Mouse (Mus musculus) liver, adult 2 months (tissue): ENCODE data around the gene Hoxc5. TPM values are rescaled to one million over a fixed set of nuclear protein-coding genes. Genes with fewer than 3 reads are reported as not detected.

Experiments used
- DNase-seq: peaks from one replicate; pipeline ENCODE4 v3.0.0-alpha.2; 2011; ENCODE audit warnings: low read depth, low spot score; ENCODE audit errors: extremely low read depth
- H3K27ac ChIP-seq: fragments of 200-500 bp; replicated peaks from 2 replicates; pipeline ENCODE4 v1.5.1; 2012; ENCODE audit warnings: low read depth, mild to moderate bottlenecking, control low read depth, inconsistent platforms, low read length; ENCODE audit not compliant: insufficient read depth
- H3K27me3 ChIP-seq: fragments of 200-500 bp; 2 replicates; pipeline ENCODE4 v1.6.1; 2012; ENCODE audit warnings: mild to moderate bottlenecking, moderate library complexity, low read length, inconsistent platforms; ENCODE audit not compliant: control insufficient read depth, insufficient read depth
- H3K36me3 ChIP-seq: fragments of 200-500 bp; 2 replicates; pipeline ENCODE4 v1.6.1; 2012; ENCODE audit warnings: low read length, inconsistent platforms; ENCODE audit not compliant: control insufficient read depth, insufficient read depth
- H3K4me1 ChIP-seq: fragments of 200-500 bp; 2 replicates; pipeline ENCODE4 v1.6.1; 2011; ENCODE audit warnings: low read length; ENCODE audit not compliant: control insufficient read depth, insufficient read depth
- H3K4me3 ChIP-seq: fragments of 200-500 bp; 2 replicates; pipeline ENCODE4 v1.5.1; 2011; ENCODE audit warnings: low read depth, mild to moderate bottlenecking, control low read depth, low read length, moderate library complexity; ENCODE audit not compliant: insufficient read depth
- H3K79me2 ChIP-seq: fragments of 200-500 bp; 2 replicates; pipeline ENCODE4 v1.6.1; 2012; ENCODE audit warnings: inconsistent platforms, mild to moderate bottlenecking, low read length, moderate library complexity; ENCODE audit not compliant: control insufficient read depth, insufficient read depth
- H3K9ac ChIP-seq: fragments of 200-500 bp; 2 replicates; pipeline ENCODE4 v1.6.1; 2012; ENCODE audit warnings: low read depth, mild to moderate bottlenecking, control low read depth, inconsistent platforms, low read length
- CTCF ChIP-seq: fragments of 200-500 bp; IDR thresholded peaks from 2 replicates; pipeline ENCODE4 v1.5.1; 2011; ENCODE audit warnings: low read depth, low read length, control low read depth
- POLR2A ChIP-seq: fragments of 200-500 bp; IDR thresholded peaks from 2 replicates; pipeline ENCODE4 v1.6.1; 2011; ENCODE audit warnings: low read length, control low read depth; ENCODE audit not compliant: insufficient read depth; ENCODE audit errors: extremely low read depth
- WGBS: fragments of 180-500 bp; shearing (Covaris S2); methylation state at CpG from one replicate; pipeline ENCODE4 v1.1.7; 2018; 5-methylcytosine and 5-hydroxymethylcytosine counted together
- polyA plus RNA-seq: library from polyadenylated mRNA; depleted of rRNA; stranded (reverse); fragments of >200 nt; gene quantifications from 2 replicates; pipeline ENCODE4 v1.2.3, GENCODE M21; 2012
- total RNA-seq: library from RNA; depleted of rRNA; stranded (reverse); fragments of >200 nt; gene quantifications from 2 replicates; pipeline ENCODE4 v1.2.3, GENCODE M21; 2014

Gene Hoxc5
- total and polyA plus RNA-seq, 2 experiments = under 0.01 TPM; not detected in 1

DNA sequence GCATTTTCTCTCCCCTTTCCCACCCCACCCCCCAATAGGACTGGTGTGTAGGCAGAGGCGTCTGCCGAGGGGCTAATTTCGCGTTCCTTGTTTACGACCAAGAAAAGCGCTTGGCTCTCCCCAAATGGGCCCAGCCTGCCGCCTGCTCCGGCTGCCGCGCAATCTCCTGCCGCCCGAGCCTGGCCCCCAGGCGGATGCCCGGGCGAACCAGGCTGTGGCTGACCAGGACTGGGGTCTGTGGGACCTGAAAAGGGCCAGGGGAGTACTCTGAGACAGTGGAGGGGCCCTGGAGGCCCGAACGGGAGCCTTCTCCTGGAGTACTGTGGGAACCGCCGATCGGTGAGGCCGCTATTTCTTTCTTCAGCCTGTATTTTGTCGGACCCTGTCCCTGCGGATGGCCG, 33.3 kb downstream of the Hoxc5 start:
- no peak for TF ChIP-seq POLR2A
- TF ChIP-seq CTCF = no peak
- Histone ChIP-seq H3K4me1 (no peaks in the 10 kb centered on the region), H3K4me3 (no peak overlapping the region), H3K27ac (no peak overlapping the region), H3K36me3 (no peaks in the 10 kb centered on the region), H3K27me3 (peaks cover 26% of the 10 kb centered on the region), H3K9ac (no peak overlapping the region), H3K79me2 (no peaks in the 10 kb centered on the region)
- no peak for DNase-seq
- 9% methylated on average over 24 of the region's 24 CpGs for WGBS

DNA sequence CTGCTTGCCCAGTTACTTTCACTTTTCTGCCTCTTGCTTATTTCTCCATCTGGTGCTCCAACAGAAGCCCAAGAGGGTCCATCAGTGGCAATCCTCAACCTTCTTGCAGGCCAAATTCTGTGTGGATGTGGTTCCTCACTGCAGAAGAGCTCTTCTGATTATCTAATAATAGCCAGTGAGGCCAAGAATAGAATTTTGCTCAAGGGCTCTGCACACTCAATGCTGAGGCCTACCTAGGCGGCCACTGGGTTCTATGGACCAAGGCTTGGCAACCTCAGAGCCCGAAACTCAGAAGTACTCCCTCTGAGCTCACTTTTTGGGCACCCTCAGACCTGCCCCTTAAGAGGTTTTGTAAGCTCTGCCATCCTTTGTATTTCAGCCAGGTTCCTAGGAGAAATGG, 34.1 kb downstream of the Hoxc5 start:
- WGBS = 81% methylated on average over 2 of the region's 2 CpGs
- Histone ChIP-seq H3K36me3 (no peaks in the 10 kb centered on the region), H3K27me3 (peaks cover 24% of the 10 kb centered on the region), H3K9ac (no peak overlapping the region), H3K4me1 (no peaks in the 10 kb centered on the region), H3K79me2 (no peaks in the 10 kb centered on the region), H3K27ac (no peak overlapping the region), H3K4me3 (no peak overlapping the region)
- no peak for DNase-seq
- TF ChIP-seq POLR2A = no peak
- no peak for TF ChIP-seq CTCF

DNA sequence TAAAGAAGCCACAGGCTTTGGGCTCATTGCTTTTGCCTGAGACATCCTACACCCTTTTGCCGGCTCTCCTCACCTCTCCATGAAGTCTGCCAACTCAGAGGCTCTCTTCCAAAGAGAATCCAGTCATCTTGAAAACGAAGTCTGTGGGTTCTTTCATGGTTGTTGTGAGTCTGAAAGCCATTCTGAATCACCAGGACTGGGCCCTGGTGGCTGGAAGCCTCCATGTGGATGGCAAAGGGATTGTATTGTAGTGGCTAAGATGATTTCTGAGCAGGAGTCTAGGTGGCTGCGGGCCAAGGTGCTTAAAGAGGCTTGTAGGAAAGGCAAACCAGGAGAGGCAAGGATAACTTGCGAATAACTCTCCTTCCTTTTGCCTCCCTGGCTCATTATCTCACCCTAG, 34.9 kb downstream of the Hoxc5 start:
- Histone ChIP-seq H3K9ac (no peak overlapping the region), H3K27ac (no peak overlapping the region), H3K4me3 (no peak overlapping the region), H3K4me1 (no peaks in the 10 kb centered on the region), H3K36me3 (no peaks in the 10 kb centered on the region), H3K27me3 (peaks cover 21% of the 10 kb centered on the region), H3K79me2 (no peaks in the 10 kb centered on the region)
- TF ChIP-seq POLR2A (no peak), CTCF (no peak)
- WGBS = 50% methylated on average over 4 of the region's 4 CpGs
- DNase-seq = no peak

DNA sequence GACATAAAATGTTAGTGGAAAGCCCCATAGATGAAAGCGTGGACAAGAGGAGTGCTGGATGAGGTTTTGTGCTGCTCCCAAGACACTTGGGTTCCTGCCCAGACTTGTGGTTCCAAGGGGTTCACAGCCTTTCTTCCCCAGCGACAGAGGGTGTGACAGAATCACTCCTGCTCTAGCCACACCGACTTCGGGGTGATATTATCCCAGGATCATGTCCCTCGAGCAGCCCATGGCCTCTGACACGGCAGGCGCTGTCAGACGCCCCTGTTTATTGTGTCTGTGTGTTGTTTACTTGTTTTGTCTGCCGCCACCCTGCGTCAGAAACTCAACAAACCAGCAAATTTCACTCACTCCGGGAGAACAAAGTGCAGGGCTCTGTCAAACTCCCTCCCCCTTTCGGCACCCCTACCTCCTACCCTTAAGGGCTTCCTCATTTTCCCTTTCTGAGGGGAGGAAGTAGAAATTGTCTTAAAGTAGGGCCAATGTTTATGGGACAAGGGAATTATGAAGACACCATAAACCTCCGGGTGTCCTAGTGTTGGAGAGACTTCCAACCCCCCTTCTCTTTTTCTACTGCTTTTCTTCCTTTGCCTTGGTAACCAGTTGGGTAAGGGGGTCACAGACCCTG, 35.7 kb downstream of the Hoxc5 start:
- Histone ChIP-seq H3K27me3 (peaks cover 15% of the 10 kb centered on the region), H3K9ac (no peak overlapping the region), H3K36me3 (no peaks in the 10 kb centered on the region), H3K79me2 (no peaks in the 10 kb centered on the region), H3K4me3 (no peak overlapping the region), H3K27ac (no peak overlapping the region), H3K4me1 (no peaks in the 10 kb centered on the region)
- no peak for TF ChIP-seq POLR2A
- TF ChIP-seq CTCF = no peak
- no peak for DNase-seq
- 15% methylated on average over 13 of the region's 13 CpGs for WGBS

DNA sequence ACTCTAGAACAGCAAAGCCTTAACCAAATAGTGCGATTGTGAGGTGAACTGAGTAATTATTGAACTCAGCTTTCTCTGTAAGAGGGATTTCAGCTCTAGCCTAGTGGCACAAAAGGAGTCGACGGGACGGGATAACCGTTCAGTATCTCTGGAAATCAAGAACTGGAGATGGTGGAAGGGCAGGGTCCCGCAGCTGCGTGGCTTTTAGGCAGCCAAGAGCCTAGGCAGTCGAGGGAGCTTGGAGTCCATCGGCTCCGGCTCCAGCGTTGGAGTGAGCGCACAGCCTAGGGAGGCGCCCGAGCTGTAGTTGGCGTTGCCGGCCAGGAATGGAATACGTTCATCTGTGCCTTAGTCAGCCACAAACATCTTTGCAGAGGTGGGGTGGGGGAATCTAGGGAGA, 38.1 kb downstream of the Hoxc5 start:
- WGBS = 3% methylated on average over 17 of the region's 17 CpGs
- no peak overlapping the region for H3K9ac ChIP-seq
- H3K27ac ChIP-seq = no peak overlapping the region
- H3K27me3 ChIP-seq = peaks cover 11% of the 10 kb centered on the region
- TF ChIP-seq POLR2A (no peak), CTCF (no peak)
- DNase-seq = no peak
- no peak overlapping the region for H3K4me3 ChIP-seq
- no peaks in the 10 kb centered on the region for H3K36me3 ChIP-seq
- H3K79me2 ChIP-seq = no peaks in the 10 kb centered on the region
- H3K4me1 ChIP-seq = no peaks in the 10 kb centered on the region

DNA sequence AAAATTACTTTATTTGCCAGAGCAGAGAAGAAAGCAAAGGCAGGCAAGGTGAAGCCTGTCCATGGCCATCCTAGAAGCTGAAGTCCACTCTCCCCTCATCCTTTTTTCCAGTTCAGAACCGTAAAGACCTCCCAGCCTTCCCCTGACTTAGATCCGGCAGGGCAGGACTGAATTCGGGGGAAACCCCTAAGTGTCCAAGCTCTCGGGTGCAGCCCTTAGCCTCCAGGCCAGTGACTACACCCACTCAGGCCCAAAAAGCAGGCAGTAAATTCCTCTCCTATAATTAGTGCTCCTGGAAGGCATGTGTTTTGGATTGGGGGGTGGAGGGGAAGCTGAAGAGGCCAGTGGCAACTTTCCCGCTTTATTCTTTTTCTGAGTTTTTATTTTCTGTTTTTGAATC, 38.6 kb downstream of the Hoxc5 start:
- H3K4me1 ChIP-seq = no peaks in the 10 kb centered on the region
- H3K9ac ChIP-seq = no peak overlapping the region
- H3K4me3 ChIP-seq = no peak overlapping the region
- H3K79me2 ChIP-seq = no peaks in the 10 kb centered on the region
- no peak for DNase-seq
- WGBS = 13% methylated on average over 5 of the region's 5 CpGs
- peaks cover 16% of the 10 kb centered on the region for H3K27me3 ChIP-seq
- H3K27ac ChIP-seq = no peak overlapping the region
- no peaks in the 10 kb centered on the region for H3K36me3 ChIP-seq
- TF ChIP-seq POLR2A (no peak), CTCF (no peak)
